Mouse (Mus musculus): Measurements from ENCODE around the gene Srbd1. TPM values are rescaled to one million over a fixed set of nuclear protein-coding genes. Genes with fewer than 3 reads are reported as not detected.

The Srbd1 gene
- total RNA-seq (2014; fragmentation: Nextera tagmentation) (33.3 and 36.1 TPM in 2 replicates), total RNA-seq (2017) (26.6 and 28.3 TPM in 2 replicates), polyA plus RNA-seq (2012) (6.2 and 8.9 TPM in 2 replicates)

- TF ChIP-seq GATA2 (IDR thresholded peaks at IDR 0.05; ENCODE audit: borderline replicate concordance, low read depth, low read length) (no peak), POLR2AphosphoS5 (IDR thresholded peaks at IDR 0.05; ENCODE audit: insufficient replicate concordance, low read depth, low read length) (no peak), GATA1 (IDR thresholded peaks at IDR 0.05; ENCODE audit: borderline replicate concordance, low read length) (no peak), TAL1 (conservative IDR thresholded peaks at IDR 0.05; ENCODE audit: low read depth, low read length) (no peak), CTCF (IDR thresholded peaks at IDR 0.05; ENCODE audit: low read depth, low read length) (no peak)
These were observed at the start of gene Srbd1 for GRCm38 (mm10) chr17:86145079-86145951. Gene Srbd1, minus strand, starts transcription at chr17:86145175.

GRCm38 (mm10) chr17:86193979-86194378, 49.0 kb upstream of the Srbd1 start:
- Histone ChIP-seq H3K27me3 (ENCODE audit: insufficient read depth, low read length) (no peaks in the 10 kb centered on the region), H3K36me3 (replicated peaks) (no peaks in the 10 kb centered on the region), H3K4me1 (ENCODE audit: insufficient read depth, low read depth, low read length) (no peaks in the 10 kb centered on the region), H3K4me3 (ENCODE audit: low read depth, low read length) (no peak overlapping the region), H3K9me3 (replicated peaks) (peaks cover 11% of the 10 kb centered on the region)
- TF ChIP-seq TAL1 (conservative IDR thresholded peaks at IDR 0.05; ENCODE audit: low read depth, low read length) = no peak
- no peak for TF ChIP-seq CTCF (IDR thresholded peaks at IDR 0.05; ENCODE audit: low read depth, low read length)
- TF ChIP-seq GATA1 (IDR thresholded peaks at IDR 0.05; ENCODE audit: borderline replicate concordance, low read length) = no peak
- no peak for TF ChIP-seq POLR2AphosphoS5 (IDR thresholded peaks at IDR 0.05; ENCODE audit: insufficient replicate concordance, low read depth, low read length)
- TF ChIP-seq GATA2 (IDR thresholded peaks at IDR 0.05; ENCODE audit: borderline replicate concordance, low read depth, low read length) = no peak
- DNase-seq (ENCODE audit: low spot score) (no peak), ATAC-seq (ENCODE audit: extremely low read depth, insufficient number of reproducible peaks, low FRiP score, poor library complexity, severe bottlenecking) (no peak)

More at GRCm38 (mm10) chr17:86145079-86145951, at the start of gene Srbd1:
- peak; percentile 94 for DNase-seq (ENCODE audit: low spot score)
- Histone ChIP-seq H3K9me3 (replicated peaks) (no peaks in the 10 kb centered on the region), H3K4me3 (ENCODE audit: low read depth, low read length) (peak within 1 kb of the TSS; percentile 87), H3K27me3 (ENCODE audit: insufficient read depth, low read length) (peaks cover 15% of the 10 kb centered on the region), H3K36me3 (replicated peaks) (peaks cover 22% of the 10 kb centered on the region), H3K4me1 (ENCODE audit: insufficient read depth, low read depth, low read length) (peaks cover 22% of the 10 kb centered on the region)
- peak; percentile 86 for ATAC-seq (ENCODE audit: extremely low read depth, insufficient number of reproducible peaks, low FRiP score, poor library complexity, severe bottlenecking)

DNA sequence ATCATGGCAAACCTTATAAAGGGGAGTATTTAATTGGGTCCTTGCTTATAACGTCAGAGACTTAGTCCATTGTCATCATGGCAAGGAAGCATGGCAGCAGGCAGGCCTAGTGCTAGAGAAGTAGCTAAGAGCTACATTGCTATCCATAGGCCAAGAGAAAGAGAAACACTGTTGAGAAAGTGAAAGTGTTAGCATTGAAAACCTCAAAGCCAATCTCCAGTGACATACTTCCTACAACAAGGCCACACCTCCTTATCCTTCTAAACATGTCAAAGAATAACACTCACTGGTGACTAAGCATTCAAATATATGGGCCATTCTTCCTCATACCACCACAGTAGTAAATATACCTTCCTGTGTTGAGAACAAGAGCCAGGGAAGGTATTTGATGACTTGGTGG, 42.8 kb upstream of the Srbd1 start:
- Histone ChIP-seq H3K36me3 (replicated peaks) (no peaks in the 10 kb centered on the region), H3K4me3 (ENCODE audit: low read depth, low read length) (no peak overlapping the region), H3K9me3 (replicated peaks) (no peaks in the 10 kb centered on the region), H3K27me3 (ENCODE audit: insufficient read depth, low read length) (0 out of 2 replicates have a peak, but pooled peaks cover 8% of the 10 kb centered on the region), H3K4me1 (ENCODE audit: insufficient read depth, low read depth, low read length) (peaks cover 17% of the 10 kb centered on the region)
- DNase-seq (ENCODE audit: low spot score) (no peak), ATAC-seq (ENCODE audit: extremely low read depth, insufficient number of reproducible peaks, low FRiP score, poor library complexity, severe bottlenecking) (peak; percentile 40)
- no peak for TF ChIP-seq GATA1 (IDR thresholded peaks at IDR 0.05; ENCODE audit: borderline replicate concordance, low read length)
- no peak for TF ChIP-seq CTCF (IDR thresholded peaks at IDR 0.05; ENCODE audit: low read depth, low read length)
- no peak for TF ChIP-seq GATA2 (IDR thresholded peaks at IDR 0.05; ENCODE audit: borderline replicate concordance, low read depth, low read length)
- TF ChIP-seq TAL1 (conservative IDR thresholded peaks at IDR 0.05; ENCODE audit: low read depth, low read length) = no peak
- TF ChIP-seq POLR2AphosphoS5 (IDR thresholded peaks at IDR 0.05; ENCODE audit: insufficient replicate concordance, low read depth, low read length) = no peak

DNA sequence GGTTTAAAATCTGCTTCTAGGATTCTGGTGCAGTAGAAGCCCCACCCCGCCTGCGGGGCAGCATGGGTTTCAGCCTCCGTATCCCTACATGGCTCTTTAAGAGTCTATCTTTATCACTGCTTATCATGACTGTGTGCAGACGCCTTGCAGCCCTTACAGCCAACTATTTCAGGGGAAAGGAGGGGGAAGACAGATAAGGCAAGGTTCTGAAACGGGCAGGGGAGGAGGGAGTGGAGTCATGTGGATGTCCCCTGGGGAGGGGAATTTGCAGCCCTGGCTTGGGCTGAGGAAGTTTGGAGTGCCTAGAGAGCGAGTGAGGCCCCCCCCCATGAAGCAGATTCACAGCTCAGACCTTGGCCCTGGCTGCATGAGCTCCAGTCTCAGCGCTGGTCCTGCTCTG, 40.6 kb upstream of the Srbd1 start:
- no peaks in the 10 kb centered on the region for H3K36me3 ChIP-seq (replicated peaks)
- no peak overlapping the region for H3K4me3 ChIP-seq (ENCODE audit: low read depth, low read length)

GRCm38 (mm10) chr17:86184552-86185209, 39.7 kb upstream of the Srbd1 start:
- H3K4me3 ChIP-seq (ENCODE audit: low read depth, low read length) = no peak overlapping the region
- peaks cover 12% of the 10 kb centered on the region; the same call in 1 of the 2 replicates for H3K27me3 ChIP-seq (ENCODE audit: insufficient read depth, low read length)
- no peak for TF ChIP-seq TAL1 (conservative IDR thresholded peaks at IDR 0.05; ENCODE audit: low read depth, low read length)
- H3K4me1 ChIP-seq (ENCODE audit: insufficient read depth, low read depth, low read length) = peaks cover 17% of the 10 kb centered on the region
- H3K36me3 ChIP-seq (replicated peaks) = no peaks in the 10 kb centered on the region
- no peak for DNase-seq (ENCODE audit: low spot score)
- ATAC-seq (ENCODE audit: extremely low read depth, insufficient number of reproducible peaks, low FRiP score, poor library complexity, severe bottlenecking) = no peak
- no peaks in the 10 kb centered on the region for H3K9me3 ChIP-seq (replicated peaks)

More for the DNA sequence above, 40.6 kb upstream of the Srbd1 start:
- Histone ChIP-seq H3K27me3 (ENCODE audit: insufficient read depth, low read length) (peaks cover 12% of the 10 kb centered on the region; the same call in 1 of the 2 replicates), H3K4me1 (ENCODE audit: insufficient read depth, low read depth, low read length) (peaks cover 17% of the 10 kb centered on the region), H3K9me3 (replicated peaks) (no peaks in the 10 kb centered on the region)
- peak; percentile 87 for ATAC-seq (ENCODE audit: extremely low read depth, insufficient number of reproducible peaks, low FRiP score, poor library complexity, severe bottlenecking)
- TF ChIP-seq POLR2AphosphoS5 (IDR thresholded peaks at IDR 0.05; ENCODE audit: insufficient replicate concordance, low read depth, low read length) (no peak), TAL1 (conservative IDR thresholded peaks at IDR 0.05; ENCODE audit: low read depth, low read length) (no peak), GATA2 (IDR thresholded peaks at IDR 0.05; ENCODE audit: borderline replicate concordance, low read depth, low read length) (no peak), GATA1 (IDR thresholded peaks at IDR 0.05; ENCODE audit: borderline replicate concordance, low read length) (no peak), CTCF (IDR thresholded peaks at IDR 0.05; ENCODE audit: low read depth, low read length) (no peak)
- DNase-seq (ENCODE audit: low spot score) = peak; percentile 35

GRCm38 (mm10) chr17:86183788-86184187, 38.8 kb upstream of the Srbd1 start:
- Histone ChIP-seq H3K36me3 (replicated peaks) (no peaks in the 10 kb centered on the region), H3K27me3 (ENCODE audit: insufficient read depth, low read length) (peaks cover 12% of the 10 kb centered on the region; the same call in 1 of the 2 replicates), H3K9me3 (replicated peaks) (no peaks in the 10 kb centered on the region), H3K4me1 (ENCODE audit: insufficient read depth, low read depth, low read length) (peaks cover 17% of the 10 kb centered on the region), H3K4me3 (ENCODE audit: low read depth, low read length) (no peak overlapping the region)
- TF ChIP-seq GATA2 (IDR thresholded peaks at IDR 0.05; ENCODE audit: borderline replicate concordance, low read depth, low read length) (no peak), GATA1 (IDR thresholded peaks at IDR 0.05; ENCODE audit: borderline replicate concordance, low read length) (no peak), TAL1 (conservative IDR thresholded peaks at IDR 0.05; ENCODE audit: low read depth, low read length) (no peak), CTCF (IDR thresholded peaks at IDR 0.05; ENCODE audit: low read depth, low read length) (no peak), POLR2AphosphoS5 (IDR thresholded peaks at IDR 0.05; ENCODE audit: insufficient replicate concordance, low read depth, low read length) (no peak)
- ATAC-seq (ENCODE audit: extremely low read depth, insufficient number of reproducible peaks, low FRiP score, poor library complexity, severe bottlenecking) = no peak
- no peak for DNase-seq (ENCODE audit: low spot score)
